Mouse (Mus musculus): Measurements from ENCODE around the gene Ezh1.
A peak's percentile ranks its signal among the peaks of the same experiment; 100 is the strongest.

Ezh1 gene

DNA sequence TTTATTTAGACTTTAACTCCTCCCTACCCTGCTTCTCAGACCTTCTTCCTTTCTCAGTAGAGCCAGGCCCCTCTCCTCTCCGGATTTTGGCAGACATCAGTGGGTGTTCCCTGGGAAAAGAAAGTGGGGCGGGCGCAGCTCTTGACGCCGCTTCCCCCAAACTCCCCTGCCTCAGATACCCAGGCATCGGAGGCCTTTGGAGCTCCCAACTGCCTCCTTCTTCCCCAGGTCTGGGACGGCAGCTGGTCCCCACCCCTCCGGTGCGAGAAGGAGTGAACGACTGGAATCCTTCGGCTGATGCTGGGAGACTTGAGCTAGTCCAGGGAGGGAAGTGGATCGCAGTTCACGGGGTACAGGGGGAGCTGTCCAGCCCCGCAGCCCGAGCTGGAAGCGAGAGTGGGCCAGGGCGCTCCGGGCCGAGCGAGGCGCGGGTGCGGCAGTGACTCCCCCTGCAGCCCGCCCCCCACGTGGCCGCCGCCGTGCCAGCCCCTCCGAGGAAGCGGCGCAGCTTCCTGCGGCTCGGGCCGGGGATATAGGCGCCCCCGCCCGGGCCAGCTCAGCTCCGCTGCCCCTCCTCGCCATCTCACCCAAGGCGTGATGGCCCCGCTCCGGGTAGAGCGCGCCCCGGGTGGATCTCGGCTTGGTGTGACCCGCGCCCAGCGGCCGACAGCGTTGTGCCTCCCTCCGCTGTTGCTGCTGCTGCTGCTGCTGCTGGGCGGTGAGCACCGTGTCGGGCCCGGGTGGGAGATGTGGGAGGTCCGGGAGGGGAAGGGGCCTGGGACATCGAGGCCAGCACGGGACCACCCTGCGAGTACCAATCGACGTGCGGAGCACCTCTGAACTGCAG lies 19.8 kb upstream of the Ezh1 start, which contains the start of gene Ramp2:
Ramp2 (plus strand) TSS at position 174 of the 847 bp plus-strand sequence.
- no peak for DNase-seq

DNA sequence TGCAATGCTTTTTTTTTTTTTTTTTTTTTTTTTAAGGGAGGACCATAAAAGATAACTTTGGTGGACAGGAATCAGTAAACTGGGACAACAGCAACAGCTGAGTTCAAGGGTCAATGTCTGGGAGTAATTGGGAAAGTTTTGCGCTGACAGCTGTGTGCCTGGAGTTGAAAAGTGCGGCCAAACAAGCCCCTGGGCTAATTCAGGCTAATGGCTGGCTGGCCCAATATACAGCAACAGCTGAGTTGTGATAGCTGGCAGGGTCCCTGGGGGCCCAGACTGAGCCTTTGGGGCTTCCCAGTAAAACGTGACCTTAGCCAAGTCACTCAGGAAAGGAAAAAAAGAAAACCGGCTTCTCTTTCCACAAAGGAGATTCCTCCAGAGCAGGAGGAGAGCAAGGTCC lies 18.8 kb upstream of the Ezh1 start:
- no peak for DNase-seq

- DNase-seq = no peak
Observed at GRCm38 (mm10) chr11:101238071-101238647, 11.9 kb upstream of the Ezh1 start.

DNA sequence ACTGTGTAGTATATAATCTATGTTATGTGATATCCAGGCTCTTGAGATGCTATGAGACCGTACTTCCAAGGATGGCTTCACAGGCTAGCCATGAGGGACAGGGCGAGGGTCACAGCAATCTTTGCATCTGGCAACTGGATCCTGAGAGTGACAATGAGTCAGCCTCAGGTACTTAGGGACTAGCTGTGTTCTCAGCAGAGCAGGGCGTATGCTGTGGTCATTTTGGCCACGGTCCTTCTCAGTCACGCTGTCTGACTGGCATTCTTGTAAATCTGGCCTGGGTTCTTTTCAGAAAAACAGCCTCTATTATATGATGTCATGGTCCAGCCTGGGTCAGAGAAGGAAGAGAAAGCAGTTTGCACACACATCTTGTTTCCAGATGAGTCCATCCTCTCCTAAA lies 10.5 kb upstream of the Ezh1 start:
- no peak for DNase-seq

DNA sequence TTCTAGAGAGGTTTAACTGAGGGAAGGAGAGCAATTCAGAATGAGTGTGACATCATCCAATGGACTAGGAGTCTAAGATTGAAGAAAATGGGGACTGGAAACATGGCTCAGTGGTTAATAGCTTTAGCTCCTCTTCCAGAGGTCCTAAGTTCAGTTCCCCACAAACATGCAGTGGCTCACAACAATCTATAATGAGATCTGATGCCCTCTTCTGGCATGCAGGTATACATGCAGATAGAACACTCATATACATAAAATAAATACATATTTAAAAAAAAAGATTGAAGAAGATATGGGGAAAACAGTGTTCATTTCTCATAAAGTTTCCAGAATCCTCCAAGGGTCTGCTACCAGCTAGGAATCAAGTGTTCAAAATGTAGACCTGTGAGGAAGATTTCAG lies 9.2 kb upstream of the Ezh1 start:
- DNase-seq = no peak

- DNase-seq = no peak
Observed at GRCm38 (mm10) chr11:101234124-101234523, 7.9 kb upstream of the Ezh1 start.

- DNase-seq = no peak
Observed at GRCm38 (mm10) chr11:101233240-101233639, 7.0 kb upstream of the Ezh1 start.

DNA sequence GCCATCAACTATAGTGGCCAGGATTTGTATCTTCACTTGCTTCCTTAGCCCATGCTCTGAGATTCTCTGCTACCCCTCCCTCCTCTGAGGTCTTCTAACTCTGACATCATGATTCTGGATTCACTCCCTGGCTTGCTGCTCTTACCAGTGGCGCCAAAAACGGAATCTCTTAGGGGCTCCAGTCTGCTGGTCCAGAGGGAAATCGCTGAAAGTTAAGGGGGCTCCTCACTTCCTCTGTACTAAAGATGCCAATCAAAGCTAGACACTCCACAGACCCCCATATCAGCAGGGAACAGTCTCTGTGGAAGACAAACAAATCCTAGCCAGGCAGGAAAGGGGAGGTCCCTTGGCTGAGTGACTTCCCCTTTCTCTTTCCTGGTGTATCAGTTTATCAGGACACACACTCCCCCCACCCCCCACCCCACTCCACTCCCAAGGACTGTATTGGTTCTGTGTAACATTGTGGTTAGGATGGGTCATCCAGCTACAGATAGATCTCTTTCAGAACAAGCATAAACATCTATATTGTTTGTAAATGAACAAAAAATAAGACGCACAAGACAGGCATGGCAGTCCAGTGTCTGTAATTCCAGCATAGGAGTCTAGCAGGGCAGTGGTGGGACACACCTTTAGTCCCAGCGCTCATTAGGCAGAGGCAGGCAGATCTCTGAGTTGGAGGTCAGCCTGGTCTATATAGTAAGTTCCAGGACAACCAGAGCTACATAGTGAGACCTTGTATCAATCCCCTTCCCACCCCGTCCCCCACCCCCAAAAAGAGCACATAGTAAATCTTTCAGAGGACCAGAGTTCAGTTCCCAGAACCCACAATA lies 6.0 kb upstream of the Ezh1 start:
- no peak for DNase-seq

DNA sequence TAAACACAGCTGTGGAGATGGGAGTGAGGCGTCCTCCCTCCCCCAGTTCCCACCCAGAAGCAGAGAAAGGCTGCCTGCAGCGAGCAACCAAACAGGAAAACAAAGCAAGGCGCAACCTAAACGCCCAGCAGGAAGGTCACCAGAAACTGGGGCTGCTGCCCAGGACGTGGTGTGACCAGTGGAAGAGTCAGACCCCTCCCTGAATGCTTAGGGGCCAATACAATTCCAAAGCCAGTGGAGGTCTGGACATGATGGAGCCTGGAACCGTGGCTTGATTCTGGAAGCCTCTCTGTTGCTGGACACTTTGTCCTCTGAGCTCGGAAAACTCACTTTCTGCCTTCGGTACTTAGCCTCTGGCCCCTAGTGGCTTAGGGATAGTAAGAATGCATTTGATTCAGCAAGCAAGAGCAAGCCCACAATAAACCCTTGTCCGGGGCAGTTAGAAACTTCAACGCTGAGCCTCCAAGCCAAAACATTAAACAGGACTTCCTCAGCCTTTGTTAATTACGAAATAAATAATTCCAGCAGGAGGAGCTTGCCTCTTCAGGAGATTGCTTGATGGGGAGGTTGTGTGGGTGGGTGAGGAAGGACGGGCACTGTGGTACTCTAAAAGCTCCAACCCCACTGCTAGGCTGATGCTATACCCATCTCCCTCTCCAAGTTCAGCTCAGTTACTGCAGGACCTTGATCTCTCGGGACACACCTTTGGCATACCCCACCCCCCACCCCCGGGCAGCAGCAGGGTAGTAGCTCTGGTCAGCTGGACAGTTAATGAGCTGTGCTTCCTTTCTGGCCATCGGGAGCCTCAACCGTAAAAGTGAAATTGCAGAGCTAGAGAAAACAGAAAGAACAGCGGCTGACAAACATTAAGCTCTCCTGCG lies 5.0 kb upstream of the Ezh1 start:
- no peak for DNase-seq

DNA sequence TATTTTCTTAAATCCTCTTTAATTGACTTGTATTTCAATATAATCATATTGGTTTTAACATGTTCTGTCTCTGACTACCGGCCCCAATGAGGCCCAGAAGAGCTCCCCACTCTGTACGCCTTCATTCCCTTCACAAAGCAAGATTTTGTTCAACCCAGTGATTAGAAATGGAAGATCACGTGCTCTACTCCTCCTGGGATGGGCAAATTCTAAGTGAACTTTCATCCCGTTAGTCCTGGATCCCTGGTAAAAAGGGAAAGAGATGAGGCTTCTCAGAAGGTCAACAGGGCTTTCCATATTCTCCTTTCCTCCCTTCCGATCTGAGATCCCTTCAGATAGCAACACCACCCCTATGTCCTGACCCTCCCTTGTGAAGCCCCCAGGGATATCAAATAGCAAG lies 4.3 kb upstream of the Ezh1 start:
- no peak for DNase-seq

DNA sequence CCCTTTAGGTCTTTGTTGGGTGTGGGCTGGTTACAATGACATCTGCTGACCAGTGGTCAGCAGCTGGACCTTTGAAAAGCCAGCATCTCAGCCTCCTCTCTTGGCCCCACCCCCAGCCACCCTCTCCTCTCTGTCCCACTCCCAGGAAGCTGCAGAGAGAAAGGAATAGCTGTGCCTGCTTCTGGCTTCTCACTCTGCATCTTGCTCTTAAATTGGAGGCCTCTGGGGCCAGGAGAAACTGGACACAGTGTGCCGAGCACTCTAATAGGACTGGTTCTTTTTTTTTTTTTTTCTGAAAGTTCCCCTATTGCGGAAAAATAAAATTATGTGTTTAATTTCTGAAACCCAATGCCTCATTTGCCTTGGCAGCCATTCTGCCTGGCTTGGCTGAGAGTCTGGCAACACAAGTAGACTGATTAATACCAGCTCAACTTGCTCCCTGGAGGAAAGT lies 3.8 kb upstream of the Ezh1 start:
- DNase-seq = no peak

- no peak for DNase-seq
Observed at GRCm38 (mm10) chr11:101229361-101229900, 3.2 kb upstream of the Ezh1 start.

GRCm38 (mm10) chr11:101225331-101226064 lies 765 bp downstream of the Ezh1 start:
- DNase-seq = no peak

GRCm38 (mm10) chr11:101224337-101224736 lies 1.9 kb downstream of the Ezh1 start:
- DNase-seq = no peak

- DNase-seq = no peak
Observed at GRCm38 (mm10) chr11:101221306-101221986, 4.8 kb downstream of the Ezh1 start.

GRCm38 (mm10) chr11:101220853-101221252 lies 5.4 kb downstream of the Ezh1 start:
- no peak for DNase-seq

GRCm38 (mm10) chr11:101218436-101219055 lies 7.7 kb downstream of the Ezh1 start:
- DNase-seq = no peak

- no peak for DNase-seq
Observed at GRCm38 (mm10) chr11:101216936-101217335, 9.3 kb downstream of the Ezh1 start.

GRCm38 (mm10) chr11:101211970-101212369 lies 14.3 kb downstream of the Ezh1 start:
- DNase-seq = peak; percentile 46

- DNase-seq = peak; percentile 76
Observed at GRCm38 (mm10) chr11:101200986-101201385, 25.3 kb downstream of the Ezh1 start.

All from cerebellum, adult 8-10 months (tissue).